Comparison of ENCODE assay signal across 10 mouse cellular contexts in genomic region chr1:152792736-152793494, GRCm38 (mm10). TPM values are rescaled to one million over a fixed set of nuclear protein-coding genes. Genes with fewer than 3 reads are reported as not detected.
DNase-seq lines count a peak whose midpoint lies in the region; ATAC-seq and TF ChIP-seq lines count a peak whose summit lies in the region.
"Had no signal": no experiment of that assay in that cellular context is flagged by ENCODE, and none has a peak within 500 bp of the region (broad histone marks: within the 10 kb centered on the region; RNA-seq: fewer than 3 reads in every experiment).

No protein-coding gene starts in this region.

- peak in 1 of 2 experiments; percentile 32 for DNase-seq in left cerebral cortex, adult 2 months (ENCODE audit: extremely low spot score in 1 of 2, low spot score in 2 of 2)
- DNase-seq in left cerebral cortex, postnatal 36 days (ENCODE audit: low spot score in 2 of 2) = no peak
- peak; percentile 70 for DNase-seq in embryo, embryonic 10.5 days (ENCODE audit: low spot score)
- DNase-seq in neural tube, embryonic 11.5 days (ENCODE audit: low spot score) = peak; percentile 62
- DNase-seq in adrenal gland, adult 2 months = no peak
- no peak for DNase-seq in ovary, adult 18-20 months (ENCODE audit: low spot score)
- DNase-seq: heart, postnatal 14 days; liver, embryonic 13.5 days had no signal

- H3K4me2 ChIP-seq in hindbrain, embryonic 12.5 days (replicated peaks) = 0 out of 2 replicates have a peak overlapping the region, but pooled peaks have one; percentile 1
- no peak overlapping the region for H3K4me2 ChIP-seq in neural tube, embryonic 11.5 days (ENCODE audit: low read depth)
- no peak overlapping the region for H3K4me2 ChIP-seq in liver, embryonic 12.5 days
- H3K4me2 ChIP-seq: liver, embryonic 13.5 days had no signal

- ATAC-seq in hindbrain, embryonic 12.5 days (ENCODE audit: low FRiP score) = 0 out of 2 replicates have a peak, but pooled peaks have one; percentile 53
- ATAC-seq in neural tube, embryonic 11.5 days (ENCODE audit: insufficient read depth, low FRiP score, low TSS enrichment) = 0 out of 2 replicates have a peak, but pooled peaks have one; percentile 32
- no peak for ATAC-seq in liver, embryonic 12.5 days

- TF ChIP-seq CTCF in left cerebral cortex, adult 2 months (IDR thresholded peaks at IDR 0.05) = no peak

- WGBS in hindbrain, embryonic 12.5 days = 7% methylated on average over 12 of the region's 12 CpGs
- 14% methylated on average over 12 of the region's 12 CpGs for WGBS in neural tube, embryonic 11.5 days
- WGBS in liver, embryonic 12.5 days (ENCODE audit: insufficient replicate concordance) = 75% methylated on average over 12 of the region's 12 CpGs

- H3K4me3 ChIP-seq in left cerebral cortex, adult 2 months = no peak overlapping the region
- no peak overlapping the region for H3K4me3 ChIP-seq in hindbrain, embryonic 12.5 days
- no peak overlapping the region for H3K4me3 ChIP-seq in neural tube, embryonic 11.5 days (ENCODE audit: low read depth, low read length)
- no peak overlapping the region for H3K4me3 ChIP-seq in liver, embryonic 12.5 days
- H3K4me3 ChIP-seq: liver, embryonic 13.5 days had no signal

- H3K27me3 ChIP-seq in hindbrain, embryonic 12.5 days = no peaks in the 10 kb centered on the region
- H3K27me3 ChIP-seq in neural tube, embryonic 11.5 days (ENCODE audit: control insufficient read depth, insufficient read depth, low read length) = no peaks in the 10 kb centered on the region
- H3K27me3 ChIP-seq in liver, embryonic 12.5 days (replicated peaks) = no peaks in the 10 kb centered on the region
- H3K27me3 ChIP-seq: liver, embryonic 13.5 days had no signal

- no peaks in the 10 kb centered on the region for H3K36me3 ChIP-seq in hindbrain, embryonic 12.5 days
- H3K36me3 ChIP-seq in neural tube, embryonic 11.5 days (ENCODE audit: control insufficient read depth, insufficient read depth, low read length) = no peaks in the 10 kb centered on the region
- H3K36me3 ChIP-seq in liver, embryonic 12.5 days = no peaks in the 10 kb centered on the region
- H3K36me3 ChIP-seq: liver, embryonic 13.5 days had no signal

- intact Hi-C loops in left cerebral cortex, adult 2 months (cut with DNase I) = no loop called here
- intact Hi-C loops in left cerebral cortex, postnatal 36 days (cut with DNase I) = no loop called here

- no peaks in the 10 kb centered on the region for H3K9me3 ChIP-seq in hindbrain, embryonic 12.5 days (replicated peaks)
- no peaks in the 10 kb centered on the region for H3K9me3 ChIP-seq in neural tube, embryonic 11.5 days (ENCODE audit: control insufficient read depth, low read length)
- H3K9me3 ChIP-seq in liver, embryonic 12.5 days (replicated peaks) = no peaks in the 10 kb centered on the region
- H3K9me3 ChIP-seq: liver, embryonic 13.5 days had no signal

- peaks cover 19% of the 10 kb centered on the region for H3K4me1 ChIP-seq in hindbrain, embryonic 12.5 days
- peaks cover 14% of the 10 kb centered on the region for H3K4me1 ChIP-seq in neural tube, embryonic 11.5 days (ENCODE audit: control insufficient read depth, insufficient read depth, low read length)
- H3K4me1 ChIP-seq in liver, embryonic 12.5 days = peaks cover 26% of the 10 kb centered on the region

- H3K9ac ChIP-seq in hindbrain, embryonic 12.5 days = no peak overlapping the region
- no peak overlapping the region; the same call in 1 of the 2 replicates for H3K9ac ChIP-seq in neural tube, embryonic 11.5 days (ENCODE audit: low read length)
- H3K9ac ChIP-seq in liver, embryonic 12.5 days = no peak overlapping the region
- H3K9ac ChIP-seq: liver, embryonic 13.5 days had no signal

- peak overlapping the region; percentile 54; the same call in 1 of the 2 replicates for H3K27ac ChIP-seq in left cerebral cortex, adult 2 months
- H3K27ac ChIP-seq in hindbrain, embryonic 12.5 days = peak overlapping the region; percentile 55; the same call in 1 of the 2 replicates
- H3K27ac ChIP-seq in neural tube, embryonic 11.5 days (ENCODE audit: low read depth, low read length) = peak overlapping the region; percentile 80
- H3K27ac ChIP-seq in liver, embryonic 12.5 days = no peak overlapping the region
- H3K27ac ChIP-seq: liver, embryonic 13.5 days had no signal

RNA-seq across cellular contexts. Expression of gene Ncf2, which starts 7.1 kb away (rescaled TPM):
- total RNA-seq in left cerebral cortex, adult 2 months (2021) = 1 to 10 TPM; 2.6 to 4.1 TPM
- 1 to 10 TPM; 2.7 to 3.0 TPM for total RNA-seq in left cerebral cortex, postnatal 36 days (2021)
- 2.3 and 2.9 TPM in 2 replicates for polyA plus RNA-seq in hindbrain, embryonic 12.5 days (2016; fragmentation: Nextera tagmentation; extraction: Ambion mirVana)
- polyA plus RNA-seq in neural tube, embryonic 11.5 days (2014; fragmentation: Nextera tagmentation; extraction: Ambion mirVana) = 3.8 and 5.9 TPM in 2 replicates
- total RNA-seq in adrenal gland, adult 2 months (2021) = 1 to 10 TPM; 4.8 to 4.9 TPM
- polyA plus RNA-seq in adrenal gland, adult 2 months (2012; rRNA removed) = 1.6 and 1.7 TPM in 2 replicates
- polyA plus RNA-seq in liver, embryonic 12.5 days (2016; fragmentation: Nextera tagmentation; extraction: Ambion mirVana) = 9.5 and 11.1 TPM in 2 replicates

RNA-seq across cellular contexts. Expression of gene Arpc5, which starts 26.6 kb away (rescaled TPM):
- total RNA-seq in left cerebral cortex, adult 2 months (2021) = 10 to 100 TPM; 89.6 to 94.7 TPM
- 10 to 100 TPM; 88.8 to 93.4 TPM for total RNA-seq in left cerebral cortex, postnatal 36 days (2021)
- polyA plus RNA-seq in hindbrain, embryonic 12.5 days (2016; fragmentation: Nextera tagmentation; extraction: Ambion mirVana) = 310 and 335 TPM in 2 replicates
- 297 and 303 TPM in 2 replicates for polyA plus RNA-seq in neural tube, embryonic 11.5 days (2014; fragmentation: Nextera tagmentation; extraction: Ambion mirVana)
- total RNA-seq in adrenal gland, adult 2 months (2021) = 100 to 1,000 TPM in 1 of 2 experiments, 10 to 100 TPM in 1; 89.9 to 103 TPM
- polyA plus RNA-seq in adrenal gland, adult 2 months (2012; rRNA removed) = 11.6 and 12.3 TPM in 2 replicates
- polyA plus RNA-seq in liver, embryonic 12.5 days (2016; fragmentation: Nextera tagmentation; extraction: Ambion mirVana) = 188 and 197 TPM in 2 replicates

RNA-seq across cellular contexts. Expression of gene Rgl1, which starts 26.8 kb away (rescaled TPM):
- total RNA-seq in left cerebral cortex, adult 2 months (2021) = 100 to 1,000 TPM; 113 to 132 TPM
- total RNA-seq in left cerebral cortex, postnatal 36 days (2021) = 100 to 1,000 TPM; 112 to 120 TPM
- 23.9 and 24.7 TPM in 2 replicates for polyA plus RNA-seq in hindbrain, embryonic 12.5 days (2016; fragmentation: Nextera tagmentation; extraction: Ambion mirVana)
- polyA plus RNA-seq in neural tube, embryonic 11.5 days (2014; fragmentation: Nextera tagmentation; extraction: Ambion mirVana) = 31.8 and 34.8 TPM in 2 replicates
- total RNA-seq in adrenal gland, adult 2 months (2021) = 10 to 100 TPM; 17.9 to 38.3 TPM
- 4.3 and 4.4 TPM in 2 replicates for polyA plus RNA-seq in adrenal gland, adult 2 months (2012; rRNA removed)
- polyA plus RNA-seq in liver, embryonic 12.5 days (2016; fragmentation: Nextera tagmentation; extraction: Ambion mirVana) = 12.5 and 15.6 TPM in 2 replicates

RNA-seq across cellular contexts. Expression of gene Apobec4, which starts 42.6 kb away (rescaled TPM):
- not detected for total RNA-seq in left cerebral cortex, adult 2 months (2021)
- total RNA-seq in left cerebral cortex, postnatal 36 days (2021) = not detected
- polyA plus RNA-seq in hindbrain, embryonic 12.5 days (2016; fragmentation: Nextera tagmentation; extraction: Ambion mirVana) = not detected in 2 replicates
- polyA plus RNA-seq in neural tube, embryonic 11.5 days (2014; fragmentation: Nextera tagmentation; extraction: Ambion mirVana) = not detected in 2 replicates
- total RNA-seq in adrenal gland, adult 2 months (2021) = not detected
- not detected in 2 replicates for polyA plus RNA-seq in adrenal gland, adult 2 months (2012; rRNA removed)
- not detected in 2 replicates for polyA plus RNA-seq in liver, embryonic 12.5 days (2016; fragmentation: Nextera tagmentation; extraction: Ambion mirVana)
- total RNA-seq: heart, postnatal 14 days had no signal
- polyA plus RNA-seq: liver, embryonic 13.5 days had no signal

Comparison
In these comparisons a context has a peak if more than half of its experiments do, and no peak if none do; other contexts are left out.
1. DNase-seq: peak in embryo, embryonic 10.5 days (single experiment) and neural tube, embryonic 11.5 days (single experiment); none in left cerebral cortex, postnatal 36 days (0 of 2), adrenal gland, adult 2 months (single experiment) and ovary, adult 18-20 months (single experiment).
2. RNA of gene Arpc5, which starts 26.6 kb away (polyA plus RNA-seq): 310 to 335 TPM in hindbrain, embryonic 12.5 days, 297 to 303 TPM in neural tube, embryonic 11.5 days and 188 to 197 TPM in liver, embryonic 12.5 days; 11.6 to 12.3 TPM in adrenal gland, adult 2 months; every median in the first group is over 10 times any median in the second.